Mouse (Mus musculus) heart, adult 10 weeks (tissue): ENCODE data around the gene Dnal4. TPM values are rescaled to one million over a fixed set of nuclear protein-coding genes. Genes with fewer than 3 reads are reported as not detected.

Experiments used
- polyA plus RNA-seq: library from polyadenylated mRNA; stranded (reverse); fragments of 350-450 nt; fragmentation: Illumina TruSeq; extraction: RNeasy Lipid Tissue Mini Kit (QIAGEN cat#74804); gene quantifications from one replicate; pipeline ENCODE4 v1.2.3, GENCODE M21; 2014; ENCODE audit warnings: low read depth, low replicate concordance

The Dnal4 gene
- polyA plus RNA-seq = 29.7 TPM

GRCm38 (mm10) chr15:79777749-79778148 is at the start of gene Dnal4:
TSS of gene Dnal4 (minus strand) at chr15:79777849.

DNA sequence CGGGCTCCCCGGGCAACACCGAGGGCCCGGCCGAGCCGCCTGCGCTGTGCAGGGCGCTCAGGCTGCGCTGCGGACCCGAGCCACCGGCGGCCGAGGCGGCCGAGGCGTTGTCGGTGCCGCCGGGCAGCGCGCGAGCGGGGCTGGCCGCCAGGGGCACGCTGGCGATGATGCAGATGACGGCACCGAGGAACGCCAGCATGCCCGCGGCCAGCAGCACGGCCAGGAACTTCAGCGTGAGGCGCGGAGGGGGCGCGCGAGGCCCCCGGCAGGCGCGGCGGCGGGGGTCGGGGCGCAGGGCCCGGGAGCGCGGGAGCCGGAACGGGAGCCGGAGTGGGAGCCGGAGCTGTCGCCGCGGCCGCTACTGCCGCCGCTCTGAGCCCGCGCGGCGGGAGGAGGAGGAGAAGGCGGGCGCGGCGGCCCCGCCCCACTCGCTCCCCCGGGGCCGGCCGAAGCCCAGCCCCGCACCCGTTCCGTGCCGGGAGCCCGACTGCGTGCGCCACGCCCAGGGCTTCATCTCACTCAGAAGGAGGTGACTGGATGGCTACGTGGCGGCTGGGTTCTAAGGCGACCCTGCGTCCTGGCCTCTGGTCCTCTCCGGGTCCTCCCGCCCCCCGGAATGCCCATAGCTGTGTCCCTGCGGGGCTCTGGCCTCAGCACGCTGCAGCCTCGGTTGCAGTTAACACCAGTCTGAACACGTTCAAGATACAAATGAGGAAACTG is 26.9 kb upstream of the Dnal4 start, which contains the start of gene Nptxr:
Nptxr (minus strand) TSS at position 415 of the 720 bp plus-strand sequence.

DNA sequence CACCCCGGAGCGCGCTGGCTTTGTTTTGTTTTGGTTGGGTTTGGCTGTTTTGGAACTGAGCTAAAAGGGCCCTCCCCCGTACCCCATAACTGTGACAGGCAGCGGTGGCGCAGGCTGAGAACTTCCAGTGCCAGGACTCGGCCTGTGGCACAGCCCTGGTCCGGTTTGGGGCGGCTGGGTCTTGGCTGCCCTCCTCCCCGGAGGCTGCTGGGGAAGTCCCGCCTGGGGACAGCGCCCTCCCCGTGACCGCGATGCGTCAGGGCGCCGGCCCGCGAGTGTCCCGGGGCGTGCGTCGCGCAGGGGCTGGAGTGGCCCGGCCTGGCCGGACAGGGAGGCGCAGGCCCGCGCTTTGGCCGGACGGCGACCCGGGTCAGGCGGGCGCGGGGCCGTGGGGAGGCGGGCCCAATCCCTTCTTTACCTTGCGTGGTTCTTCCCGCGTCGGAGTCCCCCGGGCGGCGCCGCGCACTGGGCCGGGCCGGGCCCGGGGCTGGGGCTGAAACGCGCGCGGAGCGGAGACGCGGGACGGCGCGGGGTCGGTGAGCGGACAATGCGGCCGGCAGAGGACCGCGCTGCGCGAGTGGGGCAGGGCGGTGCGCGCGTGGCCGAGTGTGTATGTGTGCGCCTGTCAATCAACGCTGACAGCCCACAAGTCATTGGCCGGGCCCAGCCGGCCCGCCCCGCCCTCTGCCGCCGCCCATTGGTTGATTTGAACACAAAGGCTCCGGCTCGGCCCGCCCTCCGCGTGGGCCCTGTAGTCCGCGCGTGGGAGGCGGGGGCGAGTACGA is 35.5 kb downstream of the Dnal4 start, which contains the start of gene Sun2:
Sun2 (minus strand) TSS at position 616 of the 785 bp plus-strand sequence.

Other genes with a start within 250 kb of the Dnal4 start
- gene Ddx17, start 231.1 kb downstream of the Dnal4 start, polyA plus RNA-seq = 152 TPM
- gene Dmc1, start 172.7 kb downstream of the Dnal4 start, polyA plus RNA-seq = not detected
- 1.8 TPM for gene Fam227a, start 118.9 kb downstream of the Dnal4 start, polyA plus RNA-seq
- 26.7 TPM for gene Cby1, start 118.7 kb downstream of the Dnal4 start, polyA plus RNA-seq
- gene Tomm22, start 107.0 kb downstream of the Dnal4 start, polyA plus RNA-seq = 98.6 TPM
- 24.7 TPM for gene Josd1, start 89.9 kb downstream of the Dnal4 start, polyA plus RNA-seq
- gene Gtpbp1, start 87.0 kb downstream of the Dnal4 start, polyA plus RNA-seq = 24.9 TPM
- 81.0 TPM for gene Sun2, start 35.3 kb downstream of the Dnal4 start, polyA plus RNA-seq
- gene Nptxr, start 26.9 kb upstream of the Dnal4 start, polyA plus RNA-seq = 1.7 TPM
- gene Npcd, start 56.4 kb upstream of the Dnal4 start, polyA plus RNA-seq = not detected
- gene Cbx6, start 56.8 kb upstream of the Dnal4 start, polyA plus RNA-seq = 16.9 TPM
- 7.9 TPM for gene Apobec3, start 113.8 kb upstream of the Dnal4 start, polyA plus RNA-seq
- gene Cbx7, start 193.3 kb upstream of the Dnal4 start, polyA plus RNA-seq = 30.0 TPM
- gene Pdgfb, start 237.1 kb upstream of the Dnal4 start, polyA plus RNA-seq = 32.2 TPM